Mouse (Mus musculus): ENCODE data around the gene Abca1.

DNA sequence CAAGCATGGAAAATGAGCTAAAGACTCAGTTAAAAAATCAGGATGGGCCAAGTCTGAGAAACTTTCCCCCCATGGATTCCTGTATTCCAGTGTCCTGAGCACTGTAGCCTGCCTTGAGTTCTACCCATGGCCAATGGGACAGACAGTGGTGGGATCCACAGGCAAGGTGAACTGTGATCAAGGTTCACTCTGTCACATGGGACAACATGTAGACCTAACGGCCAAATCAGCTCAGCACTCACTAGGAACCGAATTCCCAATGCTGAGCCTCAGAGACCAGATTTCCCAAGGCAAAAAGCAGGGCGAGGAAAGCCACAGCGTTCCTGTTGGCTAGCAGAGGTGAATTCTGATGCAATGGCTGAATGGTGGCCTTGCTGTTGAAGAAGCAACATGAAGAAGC, 64.8 kb downstream of the Abca1 start:
- TF ChIP-seq CTCF (IDR thresholded peaks at IDR 0.05; ENCODE audit: low read depth, low read length) (no peak), EP300 (IDR thresholded peaks at IDR 0.05; ENCODE audit: insufficient read depth, low read depth, low read length) (no peak), POLR2A (IDR thresholded peaks at IDR 0.05; ENCODE audit: insufficient read depth, low read length) (no peak)
